Mouse (Mus musculus) lung, postnatal 0 days (tissue): ENCODE results near the gene Gm10322.

Experiments
- CTCF ChIP-seq: IDR thresholded peaks from 2 replicates; pipeline ENCODE4 v1.5.1; 2016; ENCODE audit warnings: antibody characterized with exemption, mild to moderate bottlenecking
- EP300 ChIP-seq: IDR thresholded peaks from 2 replicates; pipeline ENCODE4 v1.6.1; 2016; ENCODE audit warnings: antibody characterized with exemption, mild to moderate bottlenecking, control low read depth

- TF ChIP-seq CTCF (no peak), EP300 (no peak)
These were observed 30.2 kb upstream of the Gm10322 start for GRCm38 (mm10) chr10:59585621-59586020.
